Mouse (Mus musculus) cerebellum, adult 9-11 months (tissue): ENCODE results near the gene Rbm33.

Experiments used
- DNase-seq: peaks from one replicate; pipeline ENCODE4 v3.0.0; 2022

Gene Rbm33

GRCm38 (mm10) chr5:28316722-28317245 lies at the start of gene Rbm33:
Rbm33 (plus strand) TSS chr5:28317121.
- peak; percentile 91 for DNase-seq

- DNase-seq: no peak
Measured at GRCm38 (mm10) chr5:28267576-28267975, 49.3 kb upstream of the Rbm33 start.

- DNase-seq: no peak
Measured at GRCm38 (mm10) chr5:28269469-28269991, 47.4 kb upstream of the Rbm33 start.

- DNase-seq: no peak
Measured at GRCm38 (mm10) chr5:28272836-28273235, 44.1 kb upstream of the Rbm33 start.

- DNase-seq: no peak
Measured at GRCm38 (mm10) chr5:28277279-28277678, 39.6 kb upstream of the Rbm33 start.

GRCm38 (mm10) chr5:28289111-28289510 lies 27.8 kb upstream of the Rbm33 start:
- DNase-seq: peak; percentile 79

GRCm38 (mm10) chr5:28290630-28291029 lies 26.3 kb upstream of the Rbm33 start:
- DNase-seq: no peak

GRCm38 (mm10) chr5:28291118-28291850 lies 25.6 kb upstream of the Rbm33 start:
- DNase-seq: no peak

- no peak for DNase-seq
Measured at GRCm38 (mm10) chr5:28292281-28292680, 24.6 kb upstream of the Rbm33 start.

GRCm38 (mm10) chr5:28293990-28294389 lies 22.9 kb upstream of the Rbm33 start:
- DNase-seq: peak; percentile 85

GRCm38 (mm10) chr5:28298161-28298560 lies 18.8 kb upstream of the Rbm33 start:
- no peak for DNase-seq

GRCm38 (mm10) chr5:28298693-28299092 lies 18.2 kb upstream of the Rbm33 start:
- DNase-seq: no peak

GRCm38 (mm10) chr5:28299346-28299745 lies 17.6 kb upstream of the Rbm33 start:
- no peak for DNase-seq

GRCm38 (mm10) chr5:28302671-28303070 lies 14.2 kb upstream of the Rbm33 start:
- no peak for DNase-seq

GRCm38 (mm10) chr5:28304551-28304950 lies 12.4 kb upstream of the Rbm33 start:
- no peak for DNase-seq

- no peak for DNase-seq
Measured at GRCm38 (mm10) chr5:28315526-28315925, 1.4 kb upstream of the Rbm33 start.

- DNase-seq: no peak
Measured at GRCm38 (mm10) chr5:28316151-28316721, 685 bp upstream of the Rbm33 start.

- no peak for DNase-seq
Measured at GRCm38 (mm10) chr5:28317253-28317916, 464 bp downstream of the Rbm33 start.

- DNase-seq: no peak
Measured at GRCm38 (mm10) chr5:28317917-28318267, 971 bp downstream of the Rbm33 start.

GRCm38 (mm10) chr5:28318671-28319070 lies 1.8 kb downstream of the Rbm33 start:
- no peak for DNase-seq

- no peak for DNase-seq
Measured at GRCm38 (mm10) chr5:28321769-28322168, 4.8 kb downstream of the Rbm33 start.

- DNase-seq: peak; percentile 34
Measured at GRCm38 (mm10) chr5:28322189-28322588, 5.3 kb downstream of the Rbm33 start.

GRCm38 (mm10) chr5:28323822-28324221 lies 6.9 kb downstream of the Rbm33 start:
- DNase-seq: no peak

- no peak for DNase-seq
Measured at GRCm38 (mm10) chr5:28324457-28324856, 7.5 kb downstream of the Rbm33 start.
